Mouse (Mus musculus) mouse trophoblast stem cell (cell line): Measurements from ENCODE around the gene Rabep1.

ENCODE experiments used
- in situ Hi-C, 2 experiments: fragments of 300-500 bp; cut with MseI, MboI; formaldehyde crosslinking; loops; 2 replicates in 1 of 2; 3 replicates in 1 of 2; pipeline ENCODE4 v1.15.1; 2025

The Rabep1 gene

GRCm38 (mm10) chr11:70844559-70845456, at the start of gene Rabep1:
Gene Rabep1, plus strand, starts transcription at chr11:70844778.
- in situ Hi-C loops = no loop called here

DNA sequence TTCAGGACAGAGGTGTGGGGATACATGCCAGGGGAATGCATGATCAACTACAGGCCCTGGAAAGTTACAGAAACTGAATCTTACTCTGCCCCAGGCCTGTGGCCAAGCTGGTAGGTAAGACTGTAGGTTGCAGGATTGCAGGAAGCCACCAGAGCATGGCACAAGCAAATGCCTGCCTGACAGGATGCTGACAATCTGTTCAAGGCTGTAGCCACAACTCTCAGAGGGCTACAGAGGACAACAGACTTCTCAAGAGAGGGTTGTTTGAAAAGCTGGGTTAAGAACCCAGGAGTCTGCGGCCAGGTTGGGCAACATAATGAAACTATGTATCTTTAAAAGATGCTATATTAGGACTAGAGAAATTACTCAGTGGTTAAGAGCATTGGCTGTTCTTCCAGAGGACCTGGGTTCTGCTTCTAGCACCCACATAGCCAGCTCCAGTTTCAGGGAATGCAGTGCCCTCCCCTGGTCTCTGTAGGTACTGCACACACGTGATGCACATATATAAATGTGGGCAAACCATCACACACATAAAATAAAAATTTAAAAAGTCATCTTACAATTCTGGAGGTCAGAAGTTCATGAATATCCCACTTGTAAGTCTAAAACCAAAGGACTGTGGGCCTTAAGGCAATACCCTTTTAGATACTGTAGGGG, 42.2 kb upstream of the Rabep1 start:
- in situ Hi-C loops = no loop called here

GRCm38 (mm10) chr11:70802865-70803261, 41.7 kb upstream of the Rabep1 start:
- in situ Hi-C loops = no loop called here

DNA sequence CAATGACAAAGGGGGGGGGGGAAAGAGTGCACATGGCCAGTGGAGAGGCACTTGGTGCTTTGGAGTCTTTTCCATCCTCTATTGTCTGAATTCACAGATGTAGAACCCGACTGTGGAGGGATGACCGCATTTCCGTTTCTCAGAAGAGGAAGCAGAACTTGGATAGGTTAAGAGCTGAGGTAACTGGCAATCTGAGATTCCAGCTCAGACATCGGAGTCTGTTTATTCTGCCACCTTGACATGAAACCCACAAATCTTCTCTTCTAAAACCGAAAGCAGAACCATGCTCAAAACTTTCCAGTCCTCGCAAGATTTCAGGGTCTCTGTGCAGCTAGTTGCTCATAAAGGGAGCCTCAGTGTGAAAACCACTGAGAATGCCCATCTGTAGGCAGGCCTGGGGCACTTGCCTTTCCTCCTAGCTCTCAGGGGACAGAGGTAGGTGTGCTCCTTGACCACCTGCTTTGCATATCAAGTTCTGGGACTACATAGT, 40.8 kb upstream of the Rabep1 start:
- in situ Hi-C loops = no loop called here

DNA sequence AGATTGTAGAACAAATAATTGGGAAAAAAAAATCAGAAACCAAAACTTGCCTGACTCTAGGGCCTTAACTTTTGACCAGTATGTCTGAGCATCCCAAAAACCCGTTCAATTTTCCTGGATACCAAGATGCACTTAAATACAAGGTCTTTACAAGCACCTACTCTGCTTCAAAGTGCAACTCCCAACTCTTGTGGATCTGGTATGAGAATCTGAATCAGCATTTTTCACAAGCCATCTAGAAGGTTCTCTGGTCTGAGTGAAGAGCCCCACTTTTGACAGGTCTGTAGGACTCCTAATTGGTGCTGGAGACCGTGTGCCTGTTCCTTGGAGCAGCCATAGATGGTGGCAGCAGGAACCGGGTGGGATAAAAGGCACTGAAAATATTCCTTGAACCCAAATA, 40.2 kb upstream of the Rabep1 start:
- in situ Hi-C loops = no loop called here

DNA sequence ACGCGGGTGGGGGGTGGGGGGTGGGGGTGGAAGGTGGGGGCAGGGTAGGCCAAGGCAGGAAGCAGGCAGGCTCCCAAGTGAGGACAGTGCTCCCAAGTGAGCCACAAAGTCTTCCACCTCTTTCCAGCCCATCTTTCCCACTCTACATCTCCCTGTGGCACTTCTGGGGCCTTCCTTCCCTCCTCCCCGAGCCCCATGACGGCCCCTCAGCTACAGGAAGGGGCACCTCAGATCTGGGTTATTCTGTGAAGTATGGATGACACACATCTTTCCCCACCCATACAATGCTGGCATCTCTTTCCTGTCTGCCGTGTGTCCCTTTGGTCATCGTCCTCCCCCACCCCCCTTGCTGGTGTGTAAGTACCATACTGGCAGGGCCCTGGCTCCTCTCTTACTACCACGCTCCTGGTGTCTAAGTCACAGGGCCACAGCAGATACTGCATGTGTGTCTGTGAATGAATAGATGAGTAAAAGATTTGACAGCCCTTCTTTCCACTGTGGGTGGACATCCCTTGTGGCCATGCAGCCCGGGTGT, 38.9 kb upstream of the Rabep1 start:
- in situ Hi-C loops = no loop called here

- in situ Hi-C loops = no loop called here
Observed at GRCm38 (mm10) chr11:70806697-70807096, 37.9 kb upstream of the Rabep1 start.

GRCm38 (mm10) chr11:70807630-70808029, 36.9 kb upstream of the Rabep1 start:
- in situ Hi-C loops = no loop called here

- in situ Hi-C loops = no loop called here
Observed at GRCm38 (mm10) chr11:70808101-70808500, 36.5 kb upstream of the Rabep1 start.

DNA sequence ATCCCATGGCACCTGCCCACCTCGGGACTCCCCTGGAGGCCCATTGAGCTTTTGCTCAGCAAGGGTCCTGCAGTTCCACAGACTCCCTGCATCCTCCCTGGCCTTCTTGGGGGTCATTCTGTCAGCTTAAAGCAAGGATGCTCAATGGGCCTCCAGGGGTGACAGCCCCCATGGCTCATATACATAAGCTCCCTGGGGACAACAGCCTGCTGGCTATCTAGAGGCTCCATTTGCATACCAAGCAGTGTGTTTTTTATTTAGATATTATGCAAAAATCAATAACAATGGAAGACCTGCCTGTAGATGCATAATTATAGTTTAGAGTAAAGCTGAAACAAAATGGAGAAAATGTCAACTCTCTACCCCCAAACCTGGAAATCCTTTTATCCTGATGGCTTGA, 35.6 kb upstream of the Rabep1 start:
- in situ Hi-C loops = no loop called here

DNA sequence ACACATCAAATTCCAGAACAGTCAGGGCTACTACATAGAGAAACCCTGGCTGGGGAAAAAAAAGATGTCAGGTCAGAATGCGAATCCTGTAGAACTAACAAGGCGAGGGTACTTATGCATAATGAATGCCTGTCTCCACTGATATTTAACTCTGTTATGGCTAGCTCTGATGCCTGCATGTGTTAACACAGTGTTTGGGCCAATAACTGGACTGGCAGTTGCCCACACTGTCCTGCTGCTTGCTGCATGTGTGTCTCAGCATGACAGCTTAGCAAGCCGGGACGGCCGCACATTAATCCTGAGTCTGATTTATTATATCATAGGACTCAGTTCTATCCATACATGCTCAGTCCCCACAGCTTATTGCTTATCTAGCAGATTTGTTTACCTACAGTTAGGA, 33.5 kb upstream of the Rabep1 start:
- in situ Hi-C loops = no loop called here

- in situ Hi-C loops = no loop called here
Observed at GRCm38 (mm10) chr11:70811471-70812240, 32.9 kb upstream of the Rabep1 start.

DNA sequence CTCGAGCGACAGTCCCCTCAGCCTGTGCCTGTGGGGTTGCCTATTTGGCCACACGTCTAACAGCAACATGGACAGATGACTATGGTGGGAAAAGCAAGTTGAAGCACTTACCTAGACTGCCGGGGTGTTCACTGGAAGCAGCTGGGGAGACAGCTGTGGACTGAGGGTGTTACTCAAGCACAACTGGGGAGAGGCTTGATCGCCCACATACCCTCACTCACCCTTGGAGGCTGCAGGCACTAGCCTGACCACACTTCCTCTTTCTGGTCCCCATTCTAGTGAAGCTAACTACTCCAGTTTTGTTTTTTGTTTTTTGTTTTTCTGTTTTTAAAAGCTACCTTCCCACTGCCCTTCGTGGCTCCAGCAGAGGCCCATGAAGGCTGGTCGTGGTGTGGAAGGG, 32.2 kb upstream of the Rabep1 start, which contains the start of gene Scimp:
TSS of gene Scimp (minus strand) at position 222 of the 400 bp plus-strand sequence.
- in situ Hi-C loops = no loop called here

GRCm38 (mm10) chr11:70815071-70815470, 29.5 kb upstream of the Rabep1 start:
- in situ Hi-C loops = loop anchor here in 1 of 2 experiments (5.0 kb wide), 1 partner anchor 38 kb away; no protein-coding TSS in a partner anchor

DNA sequence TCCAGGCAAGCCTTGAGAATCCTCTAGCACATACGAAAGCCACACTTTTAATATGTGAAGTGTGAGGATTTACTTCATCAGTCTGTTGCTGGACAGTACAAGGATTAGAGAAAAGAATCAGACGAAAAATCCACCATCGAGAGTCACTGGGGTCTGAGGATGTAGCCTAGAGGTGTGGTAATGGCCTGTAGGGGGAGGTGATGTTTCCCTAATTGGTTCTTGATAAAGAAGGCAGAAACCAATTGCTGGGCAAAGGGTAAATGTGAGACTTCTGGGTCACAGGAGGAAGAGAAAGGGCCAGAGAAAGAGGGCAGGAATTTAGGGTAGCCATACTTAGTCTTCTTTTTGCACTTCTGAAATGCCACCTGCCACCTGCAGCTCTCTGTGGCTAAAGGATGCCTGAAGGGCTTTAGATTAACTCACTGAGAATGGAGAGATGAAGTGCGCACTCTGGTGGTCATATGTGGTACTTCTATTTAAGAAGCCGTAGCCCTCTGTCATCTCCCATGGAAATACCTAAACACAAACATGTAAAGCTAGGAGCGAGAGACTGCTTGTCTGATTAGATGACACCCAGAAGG, 29.0 kb upstream of the Rabep1 start:
- in situ Hi-C loops = loop anchor here in 1 of 2 experiments (5.0 kb wide), 1 partner anchor 38 kb away; no protein-coding TSS in a partner anchor

- in situ Hi-C loops = loop anchor here in 1 of 2 experiments (5.0 kb wide), 1 partner anchor 39 kb away; no protein-coding TSS in a partner anchor
Observed at GRCm38 (mm10) chr11:70816770-70817169, 27.8 kb upstream of the Rabep1 start.

- in situ Hi-C loops = no loop called here
Observed at GRCm38 (mm10) chr11:70820120-70820519, 24.5 kb upstream of the Rabep1 start.

- in situ Hi-C loops = no loop called here
Observed at GRCm38 (mm10) chr11:70821728-70822591, 22.6 kb upstream of the Rabep1 start.

GRCm38 (mm10) chr11:70826207-70826606, 18.4 kb upstream of the Rabep1 start:
- in situ Hi-C loops = no loop called here
